ENCODE assay signal across 9 mouse cellular contexts in genomic region chr1:36920726-36921125, GRCm38 (mm10). TPM values are rescaled to one million over a fixed set of nuclear protein-coding genes. Genes with fewer than 3 reads are reported as not detected.
A peak's percentile ranks its signal among the peaks of the same experiment; 100 is the strongest.
DNase-seq lines count a peak whose midpoint lies in the region; ATAC-seq lines count a peak whose summit lies in the region.
"Had no signal": no experiment of that assay in that cellular context is flagged by ENCODE, and none has a peak within 500 bp of the region (broad histone marks: within the 10 kb centered on the region; RNA-seq: fewer than 3 reads in every experiment).

No protein-coding gene starts in this region.

- H3K9me3 ChIP-seq in forebrain, embryonic 13.5 days (replicated peaks) = no peaks in the 10 kb centered on the region
- no peaks in the 10 kb centered on the region for H3K9me3 ChIP-seq in forebrain, embryonic 16.5 days (ENCODE audit: control insufficient read depth, low read length)

- H3K4me2 ChIP-seq in forebrain, embryonic 13.5 days = no peak overlapping the region
- H3K4me2 ChIP-seq in forebrain, embryonic 16.5 days (ENCODE audit: low read length) = no peak overlapping the region

- H3K27ac ChIP-seq in forebrain, embryonic 13.5 days = peak overlapping the region; percentile 16; the same call in 1 of the 2 replicates
- H3K27ac ChIP-seq in forebrain, embryonic 16.5 days (ENCODE audit: low read length) = no peak overlapping the region

- peak; percentile 69 to 73 for DNase-seq in heart, adult 9 months (ENCODE audit: low spot score in 2 of 2)
- peak; percentile 60 for DNase-seq in kidney, postnatal 10 days
- no peak for DNase-seq in left cerebral cortex, adult 11 months (ENCODE audit: low spot score)
- DNase-seq in spleen, postnatal 36 days (ENCODE audit: low spot score in 2 of 2) = no peak
- no peak for DNase-seq in spleen, adult 12 weeks (ENCODE audit: low spot score)

- no peak overlapping the region for H3K9ac ChIP-seq in forebrain, embryonic 13.5 days
- H3K9ac ChIP-seq in forebrain, embryonic 16.5 days (replicated peaks; ENCODE audit: low read depth, low read length) = no peak overlapping the region

- no peak overlapping the region for H3K4me3 ChIP-seq in forebrain, embryonic 13.5 days
- no peak overlapping the region for H3K4me3 ChIP-seq in forebrain, embryonic 16.5 days (replicated peaks; ENCODE audit: low read length)

- no peaks in the 10 kb centered on the region for H3K36me3 ChIP-seq in forebrain, embryonic 13.5 days (ENCODE audit: poor library complexity, severe bottlenecking)
- no peaks in the 10 kb centered on the region for H3K36me3 ChIP-seq in forebrain, embryonic 16.5 days (ENCODE audit: control insufficient read depth, insufficient read depth)

- ATAC-seq in forebrain, embryonic 13.5 days = no peak
- no peak for ATAC-seq in forebrain, embryonic 16.5 days
- peak; percentile 43 for ATAC-seq in CD4-positive, CD25-positive, alpha-beta regulatory T cell, adult 4 months

- WGBS in forebrain, embryonic 13.5 days = 78% methylated on average over 4 of the region's 4 CpGs
- WGBS in forebrain, embryonic 16.5 days = 80% methylated on average over 4 of the region's 4 CpGs

- H3K4me1 ChIP-seq in forebrain, embryonic 13.5 days = peaks cover 35% of the 10 kb centered on the region
- peaks cover 19% of the 10 kb centered on the region for H3K4me1 ChIP-seq in forebrain, embryonic 16.5 days (replicated peaks; ENCODE audit: control insufficient read depth, insufficient read depth, low read length)

- no peaks in the 10 kb centered on the region for H3K27me3 ChIP-seq in forebrain, embryonic 13.5 days
- no peaks in the 10 kb centered on the region for H3K27me3 ChIP-seq in forebrain, embryonic 16.5 days (replicated peaks; ENCODE audit: control insufficient read depth, insufficient read depth, low read length)
- H3K27me3 ChIP-seq: CH12.LX had no signal

RNA-seq across cellular contexts. Expression of gene Tmem131, which starts 22.7 kb away (rescaled TPM):
- 12.0 and 12.6 TPM in 2 replicates for polyA plus RNA-seq in forebrain, embryonic 13.5 days (2015; fragmentation: Nextera tagmentation; extraction: Ambion mirVana)
- 14.2 and 14.4 TPM in 2 replicates for polyA plus RNA-seq in forebrain, embryonic 16.5 days (2015; fragmentation: Nextera tagmentation; extraction: Ambion mirVana)
- 10 to 100 TPM; 11.1 to 14.8 TPM for polyA plus RNA-seq in CD4-positive, CD25-positive, alpha-beta regulatory T cell, adult 4 months (2017; shearing (Covaris generic))

Comparison
In these comparisons a context has a peak if more than half of its experiments do, and no peak if none do; other contexts are left out.
1. DNase-seq: peak in heart, adult 9 months (2 of 2) and kidney, postnatal 10 days (single experiment); none in left cerebral cortex, adult 11 months (single experiment), spleen, postnatal 36 days (0 of 2) and spleen, adult 12 weeks (single experiment).